Mouse (Mus musculus) gastrocnemius, adult 2 months (tissue): Measurements from ENCODE around the gene Acad11. TPM values are rescaled to one million over a fixed set of nuclear protein-coding genes. Genes with fewer than 3 reads are reported as not detected.

Experiments used
- DNase-seq: peaks from one replicate; pipeline ENCODE4 v3.0.0; 2022
- H3K27ac ChIP-seq: fragments of 200-600 bp; 2 replicates; pipeline ENCODE4 v1.8.1; 2022; ENCODE audit warnings: mild to moderate bottlenecking
- H3K4me3 ChIP-seq: fragments of 200-600 bp; 2 replicates; pipeline ENCODE4 v1.8.1; 2022; ENCODE audit warnings: mild to moderate bottlenecking, moderate library complexity
- CTCF ChIP-seq: fragments of 200-600 bp; IDR thresholded peaks from 2 replicates; pipeline ENCODE4 v1.8.1; 2022; ENCODE audit warnings: antibody characterized with exemption, mild to moderate bottlenecking, moderate library complexity
- intact Hi-C: fragments of 180-260 bp; cut with DNase I; formaldehyde crosslinking; loops from one replicate; pipeline ENCODE4 v1.15.1; 2025
- total RNA-seq, 2 experiments: library from RNA; stranded (reverse); gene quantifications; 2 replicates each; pipeline ENCODE4 v1.2.3; 2021

Gene Acad11
- total RNA-seq, 2 experiments from 2014 or later: 38.3 to 53.7 TPM

DNA sequence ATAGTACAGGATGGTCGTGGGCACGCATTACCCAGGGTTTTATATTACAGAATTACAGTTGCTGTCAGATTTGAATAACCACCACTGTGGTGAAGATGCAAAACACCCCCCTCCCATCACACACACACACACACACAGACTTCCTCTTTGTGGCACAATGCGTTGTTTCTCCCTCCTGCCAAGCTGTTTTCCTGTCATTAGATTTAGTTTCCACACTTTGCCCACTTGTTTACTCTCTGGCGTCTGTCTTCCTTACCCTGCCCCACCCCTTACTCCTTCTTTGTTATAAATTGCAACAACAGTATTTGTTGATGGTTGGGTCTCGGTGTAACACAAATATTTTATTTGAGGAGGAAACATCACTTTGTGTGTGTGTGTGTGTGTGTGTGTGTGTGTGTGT is 35.1 kb downstream of the Acad11 start:
- no peak overlapping the region for H3K27ac ChIP-seq
- no peak overlapping the region for H3K4me3 ChIP-seq
- TF ChIP-seq CTCF: no peak
- DNase-seq: no peak
- intact Hi-C loops: loop anchor here (5.0 kb wide), 1 partner anchor 54 kb away; no protein-coding TSS in a partner anchor

DNA sequence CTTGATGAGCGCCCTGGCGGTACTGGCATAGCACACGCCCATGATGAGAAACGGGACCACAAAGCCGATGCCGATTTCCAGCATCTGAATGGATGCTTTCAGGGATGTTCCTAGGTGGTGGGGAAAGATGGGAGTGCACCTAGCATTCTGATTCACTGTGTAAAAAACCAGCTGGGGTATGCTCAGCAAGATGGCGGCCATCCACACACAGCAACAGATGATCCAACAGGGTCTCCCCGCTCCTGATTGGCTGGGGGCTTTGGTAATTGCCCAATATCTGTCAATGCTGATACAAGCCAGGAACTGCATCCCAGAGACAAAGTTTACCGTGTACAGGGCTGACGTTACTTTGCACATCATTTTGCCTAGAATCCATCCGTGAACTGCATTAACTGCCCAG is 35.9 kb downstream of the Acad11 start:
- Histone ChIP-seq H3K27ac (no peak overlapping the region), H3K4me3 (no peak overlapping the region)
- intact Hi-C loops: loop anchor here (5.0 kb wide), 1 partner anchor 53 kb away; no protein-coding TSS in a partner anchor
- no peak for DNase-seq
- no peak for TF ChIP-seq CTCF

DNA sequence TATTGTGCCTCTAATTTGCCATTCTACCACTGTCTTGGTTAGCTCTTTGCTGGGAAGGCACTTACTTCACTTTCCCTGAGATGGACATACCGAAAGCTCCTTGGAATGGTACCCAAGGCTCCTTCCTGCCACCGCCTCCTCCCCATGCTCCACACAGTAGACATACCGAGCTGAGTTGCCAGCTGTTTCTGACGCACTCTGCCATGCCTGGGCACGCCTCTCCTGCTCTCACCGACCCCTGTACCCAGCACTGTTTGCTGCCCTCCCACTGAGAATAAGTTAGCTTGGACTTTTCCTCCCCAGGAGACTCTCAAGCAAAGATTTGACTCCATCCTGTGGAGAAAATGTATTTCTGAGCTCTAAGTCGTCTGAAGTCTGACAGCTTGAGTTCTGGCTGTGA is 37.6 kb downstream of the Acad11 start:
- DNase-seq: no peak
- no peak for TF ChIP-seq CTCF
- H3K27ac ChIP-seq: no peak overlapping the region
- intact Hi-C loops: no loop called here
- peak overlapping the region; percentile 17 for H3K4me3 ChIP-seq

DNA sequence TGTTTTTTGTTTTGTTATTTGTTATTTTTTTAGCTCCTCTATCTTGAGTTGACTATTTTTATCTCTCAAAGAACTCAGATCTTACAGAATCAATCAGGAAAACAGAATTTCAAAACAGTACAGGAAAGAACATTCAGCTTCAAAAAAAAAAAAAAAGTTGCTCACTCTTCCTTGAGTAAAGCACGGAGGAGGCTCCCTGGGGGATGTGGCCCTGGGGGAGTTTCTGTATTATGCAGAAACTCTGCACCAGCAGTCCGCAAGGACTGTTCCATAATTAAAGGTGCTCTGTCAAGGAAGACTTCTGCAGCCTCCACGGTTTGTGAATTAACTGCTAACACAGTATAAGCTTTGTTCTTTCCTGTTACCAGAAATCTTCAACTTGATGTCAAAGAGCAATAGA is 38.3 kb downstream of the Acad11 start:
- intact Hi-C loops: no loop called here
- TF ChIP-seq CTCF: no peak
- Histone ChIP-seq H3K4me3 (peak overlapping the region; percentile 23), H3K27ac (peak overlapping the region; percentile 28; the same call in 1 of the 2 replicates)
- DNase-seq: no peak

DNA sequence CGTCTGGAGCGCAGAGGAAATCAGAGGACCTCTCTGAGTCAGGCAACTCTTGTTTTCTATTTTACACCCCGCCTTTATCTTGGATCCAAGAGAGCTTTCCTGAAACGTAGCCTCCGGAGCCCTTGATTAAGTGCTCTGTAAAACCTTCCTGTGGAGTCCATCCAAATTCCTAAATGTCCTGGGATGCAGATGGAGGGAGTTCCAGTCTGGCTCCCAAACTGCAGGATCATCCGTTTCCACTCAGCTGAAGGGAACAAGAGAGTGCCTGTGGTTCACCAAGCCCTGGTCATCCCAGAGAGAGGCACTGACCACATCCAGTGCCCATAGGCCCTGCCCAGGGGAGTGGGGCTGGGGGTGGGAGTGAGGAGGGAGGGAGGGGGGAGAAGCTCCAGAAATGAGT is 39.1 kb downstream of the Acad11 start:
- peak overlapping the region; percentile 23 for H3K4me3 ChIP-seq
- H3K27ac ChIP-seq: peak overlapping the region; percentile 28; the same call in 1 of the 2 replicates
- peak; percentile 39 for DNase-seq
- intact Hi-C loops: no loop called here
- TF ChIP-seq CTCF: no peak

DNA sequence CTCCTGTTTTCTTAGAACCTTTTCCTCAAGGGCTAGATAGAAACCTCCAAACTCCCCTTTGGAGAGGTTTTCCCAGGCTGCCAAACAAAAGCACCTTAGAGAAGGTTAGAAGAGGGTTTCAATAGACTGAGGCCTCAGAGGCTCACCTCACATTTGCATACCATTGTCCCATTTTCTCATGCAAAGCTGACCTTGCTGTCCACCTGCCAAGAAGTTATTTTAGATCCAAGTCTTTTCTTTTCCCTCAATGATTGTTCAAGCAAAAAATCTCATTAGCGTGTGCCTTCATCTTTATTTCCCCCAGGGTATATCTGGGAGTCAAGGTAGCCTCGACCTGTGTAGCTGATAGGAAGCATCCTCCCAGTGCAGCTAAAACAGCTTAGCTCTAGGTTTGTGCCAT is 39.7 kb downstream of the Acad11 start:
- DNase-seq: no peak
- Histone ChIP-seq H3K4me3 (no peak overlapping the region), H3K27ac (no peak overlapping the region)
- intact Hi-C loops: no loop called here
- TF ChIP-seq CTCF: no peak

DNA sequence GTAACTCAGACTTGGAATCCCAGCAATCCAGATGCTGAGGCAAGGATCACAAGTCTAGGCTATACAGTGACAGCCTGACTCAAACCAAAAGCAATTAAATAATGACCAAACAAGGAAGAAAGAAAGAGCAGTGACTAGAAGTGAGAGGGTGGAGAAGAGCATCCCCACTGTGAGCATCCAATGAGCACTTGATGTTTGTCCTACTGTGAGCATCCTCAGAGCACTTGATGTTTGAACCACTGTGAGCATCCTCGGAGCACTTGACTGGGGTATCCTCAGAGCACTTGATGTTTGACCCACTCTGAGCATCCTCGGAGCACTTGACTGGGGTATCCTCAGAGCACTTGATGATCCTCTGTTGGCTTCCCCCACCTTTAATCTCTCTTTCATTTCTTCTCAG is 41.8 kb downstream of the Acad11 start:
- intact Hi-C loops: no loop called here
- no peak for TF ChIP-seq CTCF
- no peak for DNase-seq
- no peak overlapping the region for H3K27ac ChIP-seq
- H3K4me3 ChIP-seq: no peak overlapping the region

DNA sequence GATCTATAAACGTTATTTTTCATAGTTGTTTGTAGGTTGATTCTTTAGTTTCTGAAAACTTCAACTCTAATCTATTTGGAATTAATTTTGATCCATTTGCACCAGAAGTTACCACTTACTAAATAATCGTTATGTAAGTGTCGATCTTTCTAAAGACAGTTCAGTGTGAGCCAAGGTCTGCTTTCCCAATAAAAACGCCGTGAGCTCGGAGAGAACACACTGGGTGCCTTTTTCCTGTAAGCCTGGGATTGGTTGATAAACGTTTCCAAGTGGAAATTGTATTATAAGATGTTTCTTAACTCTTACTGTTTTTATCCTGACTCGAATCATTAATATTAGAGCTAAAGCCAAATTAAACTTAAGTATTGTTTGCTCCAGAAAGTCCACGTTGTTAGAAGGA is 43.8 kb downstream of the Acad11 start:
- intact Hi-C loops: no loop called here
- TF ChIP-seq CTCF: no peak
- no peak overlapping the region for H3K4me3 ChIP-seq
- no peak for DNase-seq
- H3K27ac ChIP-seq: no peak overlapping the region

DNA sequence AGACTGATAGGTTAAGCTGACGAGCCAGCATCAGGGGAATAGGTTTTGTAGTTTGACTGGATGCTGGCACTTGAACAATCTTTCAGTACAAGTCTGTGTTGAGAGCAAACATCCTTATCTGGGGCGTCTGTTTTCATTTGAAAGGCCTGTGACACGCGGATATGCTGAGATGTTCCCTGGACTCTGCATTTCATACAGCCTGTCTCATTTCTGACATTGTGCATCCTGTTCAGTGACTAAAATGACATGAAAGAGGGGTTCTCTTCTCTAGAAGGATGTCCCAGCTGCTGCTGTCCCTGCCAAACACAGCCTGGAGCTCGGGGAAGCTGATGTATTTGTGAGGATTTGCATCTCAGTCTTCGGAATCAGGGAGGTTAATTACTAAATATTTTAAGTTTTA is 44.3 kb downstream of the Acad11 start:
- H3K27ac ChIP-seq: no peak overlapping the region
- DNase-seq: no peak
- H3K4me3 ChIP-seq: no peak overlapping the region
- intact Hi-C loops: no loop called here
- TF ChIP-seq CTCF: no peak

DNA sequence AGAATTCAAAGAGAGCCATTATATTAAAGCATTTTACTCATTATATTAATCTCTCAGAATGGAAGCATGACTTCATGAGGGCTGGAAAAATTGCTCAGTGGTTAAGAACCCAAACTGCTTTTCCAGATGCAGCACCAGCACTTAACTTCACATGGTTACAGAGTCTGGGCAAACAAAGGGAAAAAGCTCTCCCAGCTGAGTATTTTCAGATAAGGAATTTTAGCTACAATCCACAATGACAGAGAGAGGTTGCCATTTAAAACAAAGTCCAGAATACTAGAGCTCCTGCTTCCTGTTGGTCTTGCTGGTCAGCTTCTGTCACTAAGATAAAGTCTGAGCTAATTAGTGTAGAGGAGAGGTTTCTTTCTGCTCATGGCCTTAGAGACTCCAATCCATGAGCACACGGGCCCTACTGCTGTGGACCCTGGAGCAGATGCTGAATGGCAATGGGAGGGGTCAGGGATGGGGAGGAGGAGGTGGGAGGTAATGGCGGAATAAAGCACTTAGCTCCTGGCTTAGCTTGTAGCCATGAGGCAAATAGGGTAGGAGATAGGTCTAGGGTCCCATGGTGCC is 45.5 kb downstream of the Acad11 start:
- TF ChIP-seq CTCF: no peak
- Histone ChIP-seq H3K4me3 (no peak overlapping the region), H3K27ac (peak overlapping the region; percentile 57)
- no peak for DNase-seq
- intact Hi-C loops: no loop called here

DNA sequence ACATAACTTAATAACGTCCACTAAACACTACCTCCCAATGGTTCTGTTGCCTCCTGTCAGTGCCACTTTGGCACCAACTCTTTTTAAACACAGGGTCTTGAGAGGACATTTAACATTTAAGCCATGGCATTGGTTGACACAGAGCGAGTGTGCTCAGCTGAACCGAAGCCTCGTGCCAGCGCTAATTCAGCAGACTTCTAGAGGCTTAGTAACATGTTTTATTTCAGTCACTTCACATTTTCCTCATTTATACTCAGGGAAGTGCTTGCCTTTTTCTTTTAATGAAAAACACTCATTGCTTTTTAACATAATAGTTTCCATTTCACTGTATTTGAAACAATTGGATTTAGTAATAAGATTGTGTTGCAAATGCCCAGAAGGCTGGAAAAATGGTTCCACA is 46.0 kb downstream of the Acad11 start:
- Histone ChIP-seq H3K4me3 (no peak overlapping the region), H3K27ac (peak overlapping the region; percentile 57)
- no peak for DNase-seq
- no peak for TF ChIP-seq CTCF
- intact Hi-C loops: no loop called here

DNA sequence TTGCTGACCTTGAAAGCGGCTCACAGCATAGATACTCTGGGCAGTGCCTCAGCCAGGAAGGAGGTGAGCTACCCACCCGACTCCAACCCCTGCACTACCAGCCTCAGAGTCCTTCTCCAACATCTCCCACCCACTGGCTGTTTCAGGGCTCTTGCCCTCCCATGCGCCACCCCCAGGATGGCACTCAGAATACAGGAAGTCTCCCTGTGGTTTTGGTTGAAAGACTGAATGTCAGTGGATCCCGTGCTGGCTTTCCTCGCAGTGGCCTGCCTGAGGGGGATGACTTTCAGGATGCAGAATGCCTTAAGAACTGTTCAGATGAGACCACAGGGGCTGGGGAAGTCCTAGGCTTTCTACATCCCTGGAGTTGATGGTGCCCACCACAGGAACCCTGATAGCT is 59.9 kb downstream of the Acad11 start:
- Histone ChIP-seq H3K27ac (no peak overlapping the region), H3K4me3 (no peak overlapping the region)
- intact Hi-C loops: loop anchor here (10.0 kb wide), 1 partner anchor 1798 kb away; no protein-coding TSS in a partner anchor
- TF ChIP-seq CTCF: no peak
- DNase-seq: no peak

DNA sequence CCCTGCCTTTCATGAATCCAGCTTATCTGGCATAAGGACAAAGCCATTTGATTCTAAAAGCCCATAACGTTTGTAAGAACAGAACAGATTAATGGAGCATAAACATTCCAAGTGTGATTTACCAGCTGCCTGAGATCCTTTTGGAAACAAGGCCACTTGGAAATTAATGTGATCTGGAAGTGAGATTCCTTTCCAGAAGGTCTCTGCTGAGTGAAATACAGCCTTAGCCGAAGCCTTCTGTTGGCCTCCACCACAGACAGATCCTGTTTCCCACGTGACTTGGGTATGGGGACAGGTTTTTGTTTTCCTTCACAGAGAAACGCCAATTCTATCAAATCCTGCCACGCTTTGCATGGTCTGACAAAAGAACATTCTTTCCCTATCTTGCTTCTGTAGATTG is 60.4 kb downstream of the Acad11 start:
- no peak for DNase-seq
- no peak for TF ChIP-seq CTCF
- Histone ChIP-seq H3K4me3 (no peak overlapping the region), H3K27ac (no peak overlapping the region)
- intact Hi-C loops: loop anchor here (10.0 kb wide), 1 partner anchor 1799 kb away; no protein-coding TSS in a partner anchor

DNA sequence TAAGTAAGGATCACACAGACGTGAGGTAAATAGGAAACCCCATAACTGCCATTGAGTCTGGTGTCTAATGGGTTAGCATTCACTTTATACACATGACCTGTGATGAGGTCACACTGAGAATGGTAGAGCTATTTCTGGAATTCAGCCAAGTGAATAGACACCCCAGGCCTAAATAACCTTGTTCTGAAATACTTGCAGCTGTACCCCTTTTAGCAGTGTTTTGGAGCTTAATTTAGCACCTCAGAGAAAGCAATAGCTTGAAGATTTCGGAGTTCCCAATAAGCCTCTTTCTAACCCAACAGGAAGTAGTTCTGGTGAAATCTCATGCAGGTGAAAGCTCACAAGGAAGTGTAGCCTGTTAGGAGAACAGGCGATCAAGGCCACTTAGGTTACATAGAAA is 63.7 kb downstream of the Acad11 start, which contains the start of gene Ackr4:
Gene Ackr4, minus strand, starts transcription at position 101 of the 400 bp plus-strand sequence.
- H3K4me3 ChIP-seq: no peak within 1 kb of the TSS
- intact Hi-C loops: loop anchor here (10.0 kb wide), 1 partner anchor 1802 kb away; no protein-coding TSS in a partner anchor
- TF ChIP-seq CTCF: no peak
- DNase-seq: no peak
- H3K27ac ChIP-seq: no peak within 1 kb of the TSS
